Mouse (Mus musculus) embryonic facial prominence, embryonic 15.5 days (tissue): ENCODE results near the gene 4933427D14Rik. TPM values are rescaled to one million over a fixed set of nuclear protein-coding genes. Genes with fewer than 3 reads are reported as not detected.

Experiments
- ATAC-seq: fragments of 200-750 bp; cut with Nextera tagmentation; 2 replicates; pipeline ENCODE4 v1.8.0; 2017; ENCODE audit warnings: low read depth, moderate TSS enrichment; ENCODE audit not compliant: insufficient number of reproducible peaks, low FRiP score, low TSS enrichment
- H3K27ac ChIP-seq: fragments of 300-500 bp; sonication (generic); replicated peaks from 2 replicates; pipeline ENCODE4 v1.5.1; 2015; ENCODE audit warnings: mild to moderate bottlenecking, inconsistent platforms
- H3K27me3 ChIP-seq: fragments of 300-500 bp; sonication (generic); 2 replicates; pipeline ENCODE4 v1.6.1; 2015; ENCODE audit warnings: inconsistent platforms
- H3K36me3 ChIP-seq: fragments of 300-500 bp; sonication (generic); 2 replicates; pipeline ENCODE4 v1.6.1; 2015; ENCODE audit warnings: mild to moderate bottlenecking, inconsistent platforms
- H3K4me1 ChIP-seq: fragments of 300-500 bp; sonication (generic); 2 replicates; pipeline ENCODE4 v1.6.1; 2015; ENCODE audit warnings: inconsistent platforms
- H3K4me2 ChIP-seq: fragments of 300-500 bp; sonication (generic); replicated peaks from 2 replicates; pipeline ENCODE4 v1.6.1; 2015; ENCODE audit warnings: mild to moderate bottlenecking, inconsistent platforms
- H3K4me3 ChIP-seq: fragments of 300-500 bp; sonication (generic); replicated peaks from 2 replicates; pipeline ENCODE4 v1.5.1; 2015; ENCODE audit warnings: mild to moderate bottlenecking, inconsistent platforms
- H3K9ac ChIP-seq: fragments of 300-500 bp; sonication (generic); 2 replicates; pipeline ENCODE4 v1.6.1; 2015; ENCODE audit warnings: inconsistent platforms
- H3K9me3 ChIP-seq: fragments of 300-500 bp; sonication (generic); replicated peaks from 2 replicates; pipeline ENCODE4 v1.6.1; 2016; ENCODE audit warnings: inconsistent platforms
- WGBS: fragments of 180-500 bp; shearing (Covaris S2); methylation state at CpG from one replicate; pipeline ENCODE4 v1.1.7; 2015; 5-methylcytosine and 5-hydroxymethylcytosine counted together
- polyA plus RNA-seq: library from polyadenylated mRNA; unstranded; fragments of >200 nt; fragmentation: Nextera tagmentation; extraction: Ambion mirVana; gene quantifications from 2 replicates; pipeline ENCODE4 v1.2.1, GENCODE M21; 2015

4933427D14Rik gene
- polyA plus RNA-seq, 1 experiment from 2014 or later, result 13.5 TPM

- WGBS, result 10% methylated on average over 5 of the region's 5 CpGs
- Histone ChIP-seq H3K9ac (no peak overlapping the region), H3K4me1 (no peaks in the 10 kb centered on the region), H3K4me2 (no peak overlapping the region), H3K9me3 (no peaks in the 10 kb centered on the region), H3K4me3 (no peak overlapping the region), H3K27me3 (no peaks in the 10 kb centered on the region), H3K27ac (no peak overlapping the region), H3K36me3 (no peaks in the 10 kb centered on the region)
- ATAC-seq, result no peak
Observed at GRCm38 (mm10) chr11:72224865-72225264, 17.6 kb upstream of the 4933427D14Rik start.

DNA sequence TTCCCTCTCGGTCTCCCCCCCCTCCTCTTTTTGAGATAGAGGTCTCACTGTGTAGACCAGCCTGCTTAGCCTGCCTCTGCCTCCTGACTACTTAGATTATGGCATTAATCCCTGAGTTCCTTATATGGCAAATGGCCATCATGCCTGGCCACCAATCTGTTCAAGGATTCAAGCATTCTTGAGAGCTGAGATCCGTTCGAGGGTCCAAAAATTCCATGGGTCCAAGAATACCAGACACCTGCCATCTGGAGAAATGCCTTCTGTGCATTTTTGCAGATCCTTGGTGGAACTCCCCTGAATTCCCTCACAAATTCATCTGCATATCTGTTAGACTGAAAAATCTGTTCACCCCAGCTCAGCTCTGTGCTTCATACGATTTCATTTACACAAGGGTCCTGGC lies 16.2 kb upstream of the 4933427D14Rik start:
- 90% methylated on average over 4 of the region's 4 CpGs for WGBS
- no peaks in the 10 kb centered on the region for H3K9me3 ChIP-seq
- H3K4me2 ChIP-seq, result no peak overlapping the region
- no peak overlapping the region for H3K9ac ChIP-seq
- H3K27me3 ChIP-seq, result no peaks in the 10 kb centered on the region
- 0 out of 2 replicates have a peak, but pooled peaks cover 4% of the 10 kb centered on the region for H3K36me3 ChIP-seq
- H3K27ac ChIP-seq, result no peak overlapping the region
- H3K4me1 ChIP-seq, result no peaks in the 10 kb centered on the region
- ATAC-seq, result no peak
- no peak overlapping the region for H3K4me3 ChIP-seq

- H3K36me3 ChIP-seq, result 0 out of 2 replicates have a peak, but pooled peaks cover 4% of the 10 kb centered on the region
- H3K4me1 ChIP-seq, result peaks cover 6% of the 10 kb centered on the region
- 15% methylated on average over 6 of the region's 6 CpGs for WGBS
- no peaks in the 10 kb centered on the region for H3K9me3 ChIP-seq
- H3K27ac ChIP-seq, result no peak overlapping the region
- no peak overlapping the region for H3K4me3 ChIP-seq
- ATAC-seq, result no peak
- no peak overlapping the region for H3K4me2 ChIP-seq
- no peak overlapping the region for H3K9ac ChIP-seq
- H3K27me3 ChIP-seq, result no peaks in the 10 kb centered on the region
Observed at GRCm38 (mm10) chr11:72221278-72221677, 14.0 kb upstream of the 4933427D14Rik start.

DNA sequence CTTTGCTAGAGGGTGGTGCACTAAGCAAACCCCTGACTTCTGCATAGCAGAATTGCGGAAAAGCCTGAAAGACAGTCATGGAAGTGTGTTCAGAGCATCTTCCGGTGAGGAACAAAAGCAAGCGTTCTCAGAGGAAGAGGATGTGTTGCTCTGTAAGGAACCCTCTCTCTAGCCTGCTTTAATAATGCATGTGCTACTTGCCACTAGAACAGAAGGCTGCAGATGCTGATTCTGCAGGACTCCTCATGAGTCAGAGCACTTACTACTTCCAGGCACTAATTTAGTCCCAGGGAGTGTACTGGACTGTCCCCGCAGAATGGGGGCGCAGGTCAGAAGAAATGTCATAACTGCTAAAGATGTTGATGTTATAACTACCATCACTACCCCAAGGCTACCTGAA lies 9.9 kb upstream of the 4933427D14Rik start:
- no peak for ATAC-seq
- H3K4me2 ChIP-seq, result 0 out of 2 replicates have a peak overlapping the region, but pooled peaks have one; percentile 1
- no peak overlapping the region for H3K27ac ChIP-seq
- H3K4me3 ChIP-seq, result no peak overlapping the region
- peaks cover 7% of the 10 kb centered on the region; the same call in 1 of the 2 replicates for H3K36me3 ChIP-seq
- H3K4me1 ChIP-seq, result peaks cover 12% of the 10 kb centered on the region
- no peaks in the 10 kb centered on the region for H3K27me3 ChIP-seq
- H3K9ac ChIP-seq, result no peak overlapping the region
- H3K9me3 ChIP-seq, result no peaks in the 10 kb centered on the region
- 82% methylated on average over 5 of the region's 5 CpGs for WGBS

GRCm38 (mm10) chr11:72215410-72215797 lies 8.1 kb upstream of the 4933427D14Rik start, which contains the start of gene Med31:
Gene Med31 (minus strand): TSS chr11:72215592.
- no peaks in the 10 kb centered on the region for H3K27me3 ChIP-seq
- peak within 1 kb of the TSS; percentile 73 for H3K27ac ChIP-seq
- peaks cover 18% of the 10 kb centered on the region for H3K36me3 ChIP-seq
- peak within 1 kb of the TSS; percentile 82 for H3K4me3 ChIP-seq
- peak within 1 kb of the TSS; percentile 96 for H3K4me2 ChIP-seq
- peak; percentile 61 for ATAC-seq
- H3K9ac ChIP-seq, result peak within 1 kb of the TSS; percentile 76
- peaks cover 12% of the 10 kb centered on the region for H3K4me1 ChIP-seq
- 2% methylated on average over 29 of the region's 29 CpGs for WGBS
- no peaks in the 10 kb centered on the region for H3K9me3 ChIP-seq

DNA sequence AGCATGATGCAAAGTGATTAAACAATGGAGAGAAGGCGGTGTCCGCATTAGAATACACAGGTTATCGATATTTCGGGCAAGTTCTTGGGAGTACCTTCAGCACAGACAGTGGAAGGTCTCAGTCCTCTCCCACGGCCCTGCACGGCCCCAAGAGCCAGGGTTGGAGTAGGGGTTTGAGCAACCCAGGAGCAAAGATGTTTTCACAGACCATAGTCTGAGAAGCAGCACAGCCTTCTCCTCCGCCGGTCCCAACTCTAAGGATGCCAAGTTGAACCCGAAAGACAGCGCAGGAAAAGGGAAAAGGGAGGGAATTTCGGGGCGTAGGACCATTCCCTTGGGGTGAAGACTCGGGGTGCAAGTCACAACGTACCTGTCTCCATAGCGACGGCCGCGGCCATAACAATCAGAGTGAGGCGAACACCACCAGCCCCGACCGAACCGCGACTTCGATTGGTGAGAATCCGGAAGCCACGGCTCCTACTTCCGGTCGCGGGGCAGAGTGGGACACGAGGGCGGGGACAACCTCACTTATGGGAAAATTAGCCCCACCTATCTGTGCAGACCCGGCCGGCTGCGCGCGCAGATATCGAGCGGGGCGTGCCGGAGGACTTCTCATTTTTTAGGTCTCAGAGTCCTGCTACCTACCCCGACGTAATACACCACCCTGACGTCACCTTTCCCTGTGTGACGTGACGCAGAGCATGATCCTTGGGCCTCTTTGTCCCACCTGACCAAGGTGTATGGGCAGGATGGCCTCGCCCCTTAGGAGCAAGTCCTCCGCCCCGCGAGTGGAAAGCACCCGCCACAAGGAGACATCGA lies 7.5 kb upstream of the 4933427D14Rik start:
- H3K4me2 ChIP-seq, result peak overlapping the region; percentile 96
- peaks cover 12% of the 10 kb centered on the region for H3K4me1 ChIP-seq
- peak overlapping the region; percentile 76 for H3K9ac ChIP-seq
- H3K27me3 ChIP-seq, result no peaks in the 10 kb centered on the region
- under 1% methylated on average over 51 of the region's 51 CpGs for WGBS
- peak overlapping the region; percentile 82 for H3K4me3 ChIP-seq
- peak overlapping the region; percentile 73 for H3K27ac ChIP-seq
- peak; percentile 96 for ATAC-seq
- peaks cover 24% of the 10 kb centered on the region for H3K36me3 ChIP-seq
- no peaks in the 10 kb centered on the region for H3K9me3 ChIP-seq

GRCm38 (mm10) chr11:72207834-72208377 lies 647 bp upstream of the 4933427D14Rik start:
- Histone ChIP-seq H3K4me1 (peaks cover 29% of the 10 kb centered on the region), H3K4me2 (peak overlapping the region; percentile 85), H3K27me3 (no peaks in the 10 kb centered on the region), H3K36me3 (peaks cover 26% of the 10 kb centered on the region), H3K4me3 (peak overlapping the region; percentile 85), H3K9ac (peak overlapping the region; percentile 71), H3K9me3 (no peaks in the 10 kb centered on the region), H3K27ac (peak overlapping the region; percentile 80)
- WGBS, result 6% methylated on average over 17 of the region's 17 CpGs
- no peak for ATAC-seq

GRCm38 (mm10) chr11:72206341-72207203 lies 687 bp downstream of the 4933427D14Rik start, which contains the start of gene Gm43951:
Gene Gm43951 (minus strand): TSS chr11:72206840.
- WGBS, result under 1% methylated on average over 43 of the region's 43 CpGs
- H3K4me1 ChIP-seq, result peaks cover 29% of the 10 kb centered on the region
- peak within 1 kb of the TSS; percentile 80 for H3K27ac ChIP-seq
- H3K27me3 ChIP-seq, result no peaks in the 10 kb centered on the region
- ATAC-seq, result no peak; the same call in 1 of the 2 replicates
- H3K9ac ChIP-seq, result peak within 1 kb of the TSS; percentile 71
- no peaks in the 10 kb centered on the region for H3K9me3 ChIP-seq
- H3K4me3 ChIP-seq, result peak within 1 kb of the TSS; percentile 85
- peak within 1 kb of the TSS; percentile 85 for H3K4me2 ChIP-seq
- H3K36me3 ChIP-seq, result peaks cover 27% of the 10 kb centered on the region

DNA sequence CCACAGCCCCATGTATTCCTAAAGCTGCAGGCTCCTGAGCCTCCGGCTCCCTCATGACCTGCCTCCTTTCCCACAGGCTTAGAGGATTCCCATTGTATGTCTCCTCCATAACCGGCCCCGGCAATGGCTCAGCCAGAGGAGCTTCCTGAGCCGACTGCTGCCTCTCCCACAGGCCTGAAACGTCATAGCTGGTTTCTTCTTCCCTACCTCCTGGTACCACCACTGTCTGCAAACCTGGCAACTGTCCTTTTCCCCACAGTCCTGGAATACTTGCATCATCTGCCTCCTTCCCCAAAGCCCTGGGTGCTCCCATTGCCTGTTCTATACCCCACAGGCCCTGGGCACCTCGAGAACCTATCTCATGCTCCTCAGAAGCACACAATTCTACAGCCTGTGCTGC lies 2.0 kb downstream of the 4933427D14Rik start:
- Histone ChIP-seq H3K27ac (no peak overlapping the region), H3K4me1 (peaks cover 29% of the 10 kb centered on the region), H3K4me2 (peak overlapping the region; percentile 85; the same call in 1 of the 2 replicates), H3K36me3 (peaks cover 18% of the 10 kb centered on the region), H3K9ac (0 out of 2 replicates have a peak overlapping the region, but pooled peaks have one; percentile 71), H3K9me3 (no peaks in the 10 kb centered on the region), H3K27me3 (no peaks in the 10 kb centered on the region), H3K4me3 (peak overlapping the region; percentile 85; the same call in 1 of the 2 replicates)
- no peak for ATAC-seq
- 75% methylated on average over 6 of the region's 6 CpGs for WGBS

DNA sequence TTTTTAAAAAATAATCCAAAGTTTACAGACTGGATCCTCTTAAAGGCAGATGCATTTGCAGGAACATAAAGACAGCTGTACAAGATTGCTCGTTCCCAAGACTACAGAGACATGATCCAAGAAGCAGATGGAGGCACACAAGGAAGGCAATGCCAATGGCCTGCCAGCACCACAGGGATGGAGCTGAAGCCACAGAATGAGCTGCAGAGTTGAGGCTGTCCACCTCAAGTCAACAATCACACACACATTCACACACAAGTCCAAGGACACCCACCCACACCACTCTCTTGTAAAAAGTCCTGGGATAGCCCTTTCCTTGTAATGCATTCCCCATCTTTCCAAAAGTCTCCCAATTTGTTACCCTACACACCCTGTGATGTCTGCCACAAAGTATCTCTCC lies 3.8 kb downstream of the 4933427D14Rik start:
- H3K27me3 ChIP-seq, result no peaks in the 10 kb centered on the region
- H3K4me2 ChIP-seq, result no peak overlapping the region
- no peak overlapping the region for H3K27ac ChIP-seq
- H3K9me3 ChIP-seq, result no peaks in the 10 kb centered on the region
- H3K36me3 ChIP-seq, result peaks cover 9% of the 10 kb centered on the region; the same call in 1 of the 2 replicates
- ATAC-seq, result no peak
- 65% methylated on average over 1 of the region's 1 CpGs for WGBS
- H3K4me1 ChIP-seq, result peaks cover 22% of the 10 kb centered on the region
- H3K4me3 ChIP-seq, result no peak overlapping the region
- H3K9ac ChIP-seq, result no peak overlapping the region
